Mouse (Mus musculus) limb, embryonic 11.5 days (tissue): ENCODE data around the gene Olfr374. TPM values are rescaled to one million over a fixed set of nuclear protein-coding genes. Genes with fewer than 3 reads are reported as not detected.
A peak's percentile ranks its signal among the peaks of the same experiment; 100 is the strongest.

ENCODE experiments used
- ATAC-seq: fragments of 200-750 bp; cut with Nextera tagmentation; 2 replicates; pipeline ENCODE4 v1.8.0; 2017; ENCODE audit warnings: low read depth; ENCODE audit not compliant: insufficient number of reproducible peaks, low FRiP score, low TSS enrichment
- DNase-seq: peaks from one replicate; pipeline ENCODE4 v3.0.0-alpha.2; 2015; ENCODE audit warnings: low spot score
- H3K27ac ChIP-seq: fragments of 300-500 bp; sonication (generic); replicated peaks from 2 replicates; pipeline ENCODE4 v1.5.1; 2014; ENCODE audit warnings: low read depth, mild to moderate bottlenecking, low read length
- H3K27me3 ChIP-seq: fragments of 300-500 bp; sonication (generic); 2 replicates; pipeline ENCODE4 v1.6.1; 2014; ENCODE audit warnings: mild to moderate bottlenecking, low read length, mixed read lengths; ENCODE audit not compliant: control insufficient read depth, insufficient read depth
- H3K36me3 ChIP-seq: fragments of 300-500 bp; sonication (generic); 2 replicates; pipeline ENCODE4 v1.6.1; 2014; ENCODE audit warnings: mild to moderate bottlenecking, low read length, moderate library complexity, mixed read lengths; ENCODE audit not compliant: control insufficient read depth, insufficient read depth
- H3K4me1 ChIP-seq: fragments of 300-500 bp; sonication (generic); 2 replicates; pipeline ENCODE4 v1.6.1; 2014; ENCODE audit warnings: low read length, mixed read lengths; ENCODE audit not compliant: control insufficient read depth, insufficient read depth
- H3K4me2 ChIP-seq: fragments of 300-500 bp; sonication (generic); 2 replicates; pipeline ENCODE4 v1.6.1; 2014; ENCODE audit warnings: low read depth, mild to moderate bottlenecking, moderate library complexity; ENCODE audit not compliant: severe bottlenecking
- H3K4me3 ChIP-seq: fragments of 300-500 bp; sonication (generic); 2 replicates; pipeline ENCODE4 v1.5.1; 2014; ENCODE audit warnings: low read depth, low read length
- H3K9ac ChIP-seq: fragments of 300-500 bp; sonication (generic); 2 replicates; pipeline ENCODE4 v1.6.1; 2014; ENCODE audit warnings: mild to moderate bottlenecking, low read length
- H3K9me3 ChIP-seq: fragments of 300-500 bp; sonication (generic); 2 replicates; pipeline ENCODE4 v1.6.1; 2016; ENCODE audit warnings: low read length; ENCODE audit not compliant: control insufficient read depth
- WGBS: fragments of 180-500 bp; shearing (Covaris S2); extraction: QIAGEN DNeasy Blood & Tissue Kit; methylation state at CpG from one replicate; pipeline ENCODE4 v1.1.7; 2014; 5-methylcytosine and 5-hydroxymethylcytosine counted together
- polyA plus RNA-seq: library from polyadenylated mRNA; unstranded; fragments of >200 nt; fragmentation: Nextera tagmentation; extraction: Ambion mirVana; gene quantifications from 2 replicates; pipeline ENCODE4 v1.2.1, GENCODE M21; 2014

Gene Olfr374
- polyA plus RNA-seq, 1 experiment from 2014 or later, result not detected

- Histone ChIP-seq H3K4me1 (no peaks in the 10 kb centered on the region), H3K36me3 (peaks cover 22% of the 10 kb centered on the region), H3K4me3 (no peak overlapping the region), H3K27ac (no peak overlapping the region), H3K4me2 (no peak overlapping the region), H3K9me3 (no peaks in the 10 kb centered on the region), H3K9ac (no peak overlapping the region), H3K27me3 (no peaks in the 10 kb centered on the region)
- no peak for ATAC-seq
- 90% methylated on average over 3 of the region's 3 CpGs for WGBS
- DNase-seq, result no peak
Observed at GRCm38 (mm10) chr8:72151418-72152078, 44.7 kb downstream of the Olfr374 start.

- no peak overlapping the region for H3K27ac ChIP-seq
- no peak overlapping the region for H3K9ac ChIP-seq
- no peak overlapping the region for H3K4me3 ChIP-seq
- no peaks in the 10 kb centered on the region for H3K4me1 ChIP-seq
- peaks cover 15% of the 10 kb centered on the region; the same call in 1 of the 2 replicates for H3K36me3 ChIP-seq
- DNase-seq (no peak), ATAC-seq (no peak)
- H3K27me3 ChIP-seq, result no peaks in the 10 kb centered on the region
- no peaks in the 10 kb centered on the region for H3K9me3 ChIP-seq
- H3K4me2 ChIP-seq, result no peak overlapping the region
Observed at GRCm38 (mm10) chr8:72153382-72153781, 46.5 kb downstream of the Olfr374 start.

- no peak overlapping the region for H3K9ac ChIP-seq
- DNase-seq (no peak), ATAC-seq (no peak)
- no peaks in the 10 kb centered on the region for H3K27me3 ChIP-seq
- H3K27ac ChIP-seq, result no peak overlapping the region
- no peaks in the 10 kb centered on the region for H3K36me3 ChIP-seq
- H3K4me2 ChIP-seq, result no peak overlapping the region
- no peak overlapping the region for H3K4me3 ChIP-seq
- WGBS, result 87% methylated on average over 2 of the region's 2 CpGs
- H3K4me1 ChIP-seq, result peaks cover 8% of the 10 kb centered on the region
- H3K9me3 ChIP-seq, result no peaks in the 10 kb centered on the region
Observed at GRCm38 (mm10) chr8:72158096-72158495, 51.3 kb downstream of the Olfr374 start.

DNA sequence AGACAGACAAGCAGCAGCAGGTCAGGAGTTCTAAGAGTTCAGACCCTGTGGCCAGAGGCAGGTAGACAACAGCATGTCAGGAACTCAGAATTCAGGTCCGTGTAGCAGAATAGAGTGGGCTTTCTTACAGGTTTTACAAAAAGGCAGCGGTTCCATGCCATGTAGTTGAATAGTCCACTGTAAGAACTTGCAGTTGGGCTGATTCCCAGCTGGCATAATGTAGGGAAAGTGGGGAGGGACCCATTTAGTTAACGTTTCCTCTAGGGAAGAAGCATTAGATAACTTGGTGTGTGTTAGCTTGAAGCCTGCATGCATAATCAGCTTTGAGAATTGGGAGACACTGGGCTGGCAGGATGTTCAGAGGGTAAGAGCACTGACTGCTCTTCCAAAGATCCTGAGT lies 51.9 kb downstream of the Olfr374 start:
- DNase-seq (no peak), ATAC-seq (no peak)
- Histone ChIP-seq H3K36me3 (no peaks in the 10 kb centered on the region), H3K9ac (no peak overlapping the region), H3K4me1 (peaks cover 8% of the 10 kb centered on the region), H3K4me2 (no peak overlapping the region), H3K4me3 (no peak overlapping the region), H3K9me3 (no peaks in the 10 kb centered on the region), H3K27ac (no peak overlapping the region), H3K27me3 (no peaks in the 10 kb centered on the region)
- WGBS, result 87% methylated on average over 3 of the region's 3 CpGs

DNA sequence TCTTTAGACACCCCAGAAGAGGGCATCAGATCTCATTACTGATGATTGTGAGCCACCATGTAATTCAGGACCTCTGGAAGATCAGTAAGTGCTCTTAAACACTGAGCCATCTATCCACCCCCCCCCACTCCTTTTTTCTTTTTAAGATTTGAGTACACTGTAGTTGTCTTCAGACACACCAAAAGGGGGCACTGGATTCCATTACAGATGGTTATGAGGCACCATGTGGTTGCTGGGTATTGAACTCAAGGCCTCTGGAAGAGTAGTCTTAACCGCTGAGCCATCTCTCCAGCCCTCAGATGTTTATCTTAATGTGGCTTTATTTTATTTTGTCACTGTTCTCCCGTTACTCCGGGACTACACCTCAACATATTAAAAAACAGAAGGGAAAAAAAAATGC lies 53.2 kb downstream of the Olfr374 start:
- H3K27me3 ChIP-seq, result no peaks in the 10 kb centered on the region
- H3K4me1 ChIP-seq, result peaks cover 8% of the 10 kb centered on the region
- peaks cover 3% of the 10 kb centered on the region; the same call in 1 of the 2 replicates for H3K36me3 ChIP-seq
- H3K4me2 ChIP-seq, result peak overlapping the region; percentile 42; the same call in 1 of the 2 replicates
- H3K27ac ChIP-seq, result no peak overlapping the region
- WGBS, result 74% methylated on average over 3 of the region's 3 CpGs
- no peaks in the 10 kb centered on the region for H3K9me3 ChIP-seq
- DNase-seq (no peak), ATAC-seq (no peak)
- H3K9ac ChIP-seq, result no peak overlapping the region
- peak overlapping the region; percentile 26 for H3K4me3 ChIP-seq

- WGBS, result under 1% methylated on average over 82 of the region's 82 CpGs
- ATAC-seq, result peak; percentile 99
- peak; percentile 99 for DNase-seq
- no peaks in the 10 kb centered on the region for H3K9me3 ChIP-seq
- H3K36me3 ChIP-seq, result peaks cover 3% of the 10 kb centered on the region; the same call in 1 of the 2 replicates
- peak within 1 kb of the TSS; percentile 94 for H3K4me3 ChIP-seq
- peak within 1 kb of the TSS; percentile 77 for H3K4me2 ChIP-seq
- peak within 1 kb of the TSS; percentile 91 for H3K9ac ChIP-seq
- no peaks in the 10 kb centered on the region for H3K27me3 ChIP-seq
- H3K4me1 ChIP-seq, result peaks cover 8% of the 10 kb centered on the region
- H3K27ac ChIP-seq, result peak within 1 kb of the TSS; percentile 77
Observed at GRCm38 (mm10) chr8:72160707-72161697, 54.2 kb downstream of the Olfr374 start, which contains the start of gene Rab8a. Rab8a (plus strand) TSS chr8:72161200.

DNA sequence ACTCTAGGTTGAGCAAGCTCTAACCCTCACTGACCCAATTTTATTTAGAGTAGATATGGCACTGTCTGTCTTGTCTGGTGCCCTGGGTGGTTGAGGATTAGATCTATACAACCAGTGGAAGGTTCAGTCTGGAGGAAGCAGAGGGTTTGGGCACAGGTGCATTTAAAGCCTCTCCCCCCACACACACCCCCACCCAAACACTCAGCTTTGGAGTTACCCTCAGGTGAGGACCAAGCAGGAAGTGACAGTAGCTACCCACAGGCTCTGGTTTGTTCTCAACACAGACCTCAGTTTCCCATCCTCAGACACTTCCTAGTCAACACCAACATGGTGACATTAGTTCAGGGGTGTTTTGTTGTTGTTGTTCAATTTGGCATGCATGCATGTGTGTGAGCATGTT lies 56.0 kb downstream of the Olfr374 start:
- peaks cover 8% of the 10 kb centered on the region for H3K4me1 ChIP-seq
- no peak overlapping the region for H3K4me3 ChIP-seq
- ATAC-seq, result no peak
- no peak overlapping the region for H3K27ac ChIP-seq
- H3K4me2 ChIP-seq, result peak overlapping the region; percentile 77; the same call in 1 of the 2 replicates
- H3K36me3 ChIP-seq, result peaks cover 3% of the 10 kb centered on the region; the same call in 1 of the 2 replicates
- H3K9me3 ChIP-seq, result no peaks in the 10 kb centered on the region
- no peak overlapping the region for H3K9ac ChIP-seq
- DNase-seq, result no peak
- H3K27me3 ChIP-seq, result no peaks in the 10 kb centered on the region
